Mouse (Mus musculus): ENCODE data around the gene Pcyt1a. TPM values are rescaled to one million over a fixed set of nuclear protein-coding genes. Genes with fewer than 3 reads are reported as not detected.

The Pcyt1a gene
- polyA plus RNA-seq (2015; fragmentation: Nextera tagmentation; extraction: Ambion mirVana): 38.3 and 44.6 TPM in 2 replicates

- peak within 1 kb of the TSS; percentile 91 for H3K27ac ChIP-seq (ENCODE audit: low read length)
- H3K9me3 ChIP-seq (ENCODE audit: low read length): no peaks in the 10 kb centered on the region
- ATAC-seq (ENCODE audit: low FRiP score, low TSS enrichment): peak; percentile 98
- no peaks in the 10 kb centered on the region for H3K36me3 ChIP-seq (ENCODE audit: insufficient read depth, low read length)
- peak within 1 kb of the TSS; percentile 94 for H3K4me2 ChIP-seq (replicated peaks; ENCODE audit: low read depth, low read length)
- H3K4me1 ChIP-seq (ENCODE audit: insufficient read depth, low read length): peaks cover 9% of the 10 kb centered on the region; the same call in 1 of the 2 replicates
- under 1% methylated on average over 54 of the region's 54 CpGs for WGBS
- peak within 1 kb of the TSS; percentile 69 for H3K4me3 ChIP-seq (ENCODE audit: low read length)
- peak within 1 kb of the TSS; percentile 85 for H3K9ac ChIP-seq (replicated peaks; ENCODE audit: low read length)
- H3K27me3 ChIP-seq (ENCODE audit: insufficient read depth, low read length): no peaks in the 10 kb centered on the region
These were observed at the start of gene Pcyt1a for GRCm38 (mm10) chr16:32430474-32431046. TSS of gene Pcyt1a (plus strand) at chr16:32430921.

GRCm38 (mm10) chr16:32382901-32383300, 47.8 kb upstream of the Pcyt1a start:
- Histone ChIP-seq H3K4me1 (ENCODE audit: insufficient read depth, low read length) (no peaks in the 10 kb centered on the region), H3K9ac (replicated peaks; ENCODE audit: low read length) (no peak overlapping the region), H3K27ac (ENCODE audit: low read length) (no peak overlapping the region), H3K4me2 (replicated peaks; ENCODE audit: low read depth, low read length) (no peak overlapping the region), H3K27me3 (ENCODE audit: insufficient read depth, low read length) (no peaks in the 10 kb centered on the region), H3K9me3 (ENCODE audit: low read length) (no peaks in the 10 kb centered on the region), H3K4me3 (ENCODE audit: low read length) (no peak overlapping the region), H3K36me3 (ENCODE audit: insufficient read depth, low read length) (peaks cover 52% of the 10 kb centered on the region)
- ATAC-seq (ENCODE audit: low FRiP score, low TSS enrichment): no peak

- ATAC-seq (ENCODE audit: low FRiP score, low TSS enrichment): no peak
- no peaks in the 10 kb centered on the region for H3K27me3 ChIP-seq (ENCODE audit: insufficient read depth, low read length)
- no peak overlapping the region for H3K4me3 ChIP-seq (ENCODE audit: low read length)
- H3K9me3 ChIP-seq (ENCODE audit: low read length): no peaks in the 10 kb centered on the region
- peaks cover 36% of the 10 kb centered on the region for H3K36me3 ChIP-seq (ENCODE audit: insufficient read depth, low read length)
- H3K4me2 ChIP-seq (replicated peaks; ENCODE audit: low read depth, low read length): no peak overlapping the region
- H3K4me1 ChIP-seq (ENCODE audit: insufficient read depth, low read length): no peaks in the 10 kb centered on the region
- H3K27ac ChIP-seq (ENCODE audit: low read length): no peak overlapping the region
- whole genome bisulfite sequencing: 85% methylated on average over 2 of the region's 2 CpGs
- H3K9ac ChIP-seq (replicated peaks; ENCODE audit: low read length): no peak overlapping the region
These were observed 45.8 kb upstream of the Pcyt1a start for GRCm38 (mm10) chr16:32384885-32385284.

- Histone ChIP-seq H3K27ac (ENCODE audit: low read length) (no peak overlapping the region), H3K4me2 (replicated peaks; ENCODE audit: low read depth, low read length) (no peak overlapping the region), H3K9me3 (ENCODE audit: low read length) (no peaks in the 10 kb centered on the region), H3K27me3 (ENCODE audit: insufficient read depth, low read length) (no peaks in the 10 kb centered on the region), H3K4me3 (ENCODE audit: low read length) (no peak overlapping the region), H3K4me1 (ENCODE audit: insufficient read depth, low read length) (no peaks in the 10 kb centered on the region), H3K9ac (replicated peaks; ENCODE audit: low read length) (no peak overlapping the region), H3K36me3 (ENCODE audit: insufficient read depth, low read length) (peaks cover 32% of the 10 kb centered on the region)
- WGBS: 88% methylated on average over 3 of the region's 3 CpGs
- no peak for ATAC-seq (ENCODE audit: low FRiP score, low TSS enrichment)
These were observed 43.9 kb upstream of the Pcyt1a start for GRCm38 (mm10) chr16:32386826-32387225.

GRCm38 (mm10) chr16:32389049-32389448, 41.7 kb upstream of the Pcyt1a start:
- H3K36me3 ChIP-seq (ENCODE audit: insufficient read depth, low read length): peaks cover 31% of the 10 kb centered on the region
- H3K27me3 ChIP-seq (ENCODE audit: insufficient read depth, low read length): no peaks in the 10 kb centered on the region
- ATAC-seq (ENCODE audit: low FRiP score, low TSS enrichment): no peak
- no peaks in the 10 kb centered on the region for H3K4me1 ChIP-seq (ENCODE audit: insufficient read depth, low read length)
- H3K9me3 ChIP-seq (ENCODE audit: low read length): no peaks in the 10 kb centered on the region
- no peak overlapping the region for H3K4me2 ChIP-seq (replicated peaks; ENCODE audit: low read depth, low read length)
- H3K9ac ChIP-seq (replicated peaks; ENCODE audit: low read length): no peak overlapping the region
- H3K4me3 ChIP-seq (ENCODE audit: low read length): no peak overlapping the region
- H3K27ac ChIP-seq (ENCODE audit: low read length): no peak overlapping the region

- H3K4me3 ChIP-seq (ENCODE audit: low read length): no peak overlapping the region
- ATAC-seq (ENCODE audit: low FRiP score, low TSS enrichment): no peak
- no peaks in the 10 kb centered on the region for H3K9me3 ChIP-seq (ENCODE audit: low read length)
- H3K27me3 ChIP-seq (ENCODE audit: insufficient read depth, low read length): no peaks in the 10 kb centered on the region
- 81% methylated on average over 3 of the region's 3 CpGs for WGBS
- peaks cover 27% of the 10 kb centered on the region for H3K36me3 ChIP-seq (ENCODE audit: insufficient read depth, low read length)
- no peak overlapping the region for H3K4me2 ChIP-seq (replicated peaks; ENCODE audit: low read depth, low read length)
- H3K9ac ChIP-seq (replicated peaks; ENCODE audit: low read length): no peak overlapping the region
- no peaks in the 10 kb centered on the region for H3K4me1 ChIP-seq (ENCODE audit: insufficient read depth, low read length)
- no peak overlapping the region for H3K27ac ChIP-seq (ENCODE audit: low read length)
These were observed 40.9 kb upstream of the Pcyt1a start for GRCm38 (mm10) chr16:32389841-32390240.

- Histone ChIP-seq H3K36me3 (ENCODE audit: insufficient read depth, low read length) (peaks cover 19% of the 10 kb centered on the region; the same call in 1 of the 2 replicates), H3K4me2 (replicated peaks; ENCODE audit: low read depth, low read length) (no peak overlapping the region), H3K4me3 (ENCODE audit: low read length) (no peak overlapping the region), H3K9me3 (ENCODE audit: low read length) (no peaks in the 10 kb centered on the region), H3K27me3 (ENCODE audit: insufficient read depth, low read length) (no peaks in the 10 kb centered on the region), H3K9ac (replicated peaks; ENCODE audit: low read length) (no peak overlapping the region), H3K4me1 (ENCODE audit: insufficient read depth, low read length) (0 out of 2 replicates have a peak, but pooled peaks cover 3% of the 10 kb centered on the region), H3K27ac (ENCODE audit: low read length) (no peak overlapping the region)
- WGBS: 97% methylated on average over 3 of the region's 3 CpGs
- ATAC-seq (ENCODE audit: low FRiP score, low TSS enrichment): no peak
These were observed 39.8 kb upstream of the Pcyt1a start for GRCm38 (mm10) chr16:32390882-32391281.

GRCm38 (mm10) chr16:32395679-32396540, 34.8 kb upstream of the Pcyt1a start:
- Histone ChIP-seq H3K4me2 (replicated peaks; ENCODE audit: low read depth, low read length) (no peak overlapping the region), H3K9me3 (ENCODE audit: low read length) (no peaks in the 10 kb centered on the region), H3K4me1 (ENCODE audit: insufficient read depth, low read length) (0 out of 2 replicates have a peak, but pooled peaks cover 5% of the 10 kb centered on the region), H3K36me3 (ENCODE audit: insufficient read depth, low read length) (peaks cover 7% of the 10 kb centered on the region; the same call in 1 of the 2 replicates), H3K27ac (ENCODE audit: low read length) (peak overlapping the region; percentile 66), H3K4me3 (ENCODE audit: low read length) (no peak overlapping the region), H3K27me3 (ENCODE audit: insufficient read depth, low read length) (no peaks in the 10 kb centered on the region), H3K9ac (replicated peaks; ENCODE audit: low read length) (0 out of 2 replicates have a peak overlapping the region, but pooled peaks have one; percentile 31)
- ATAC-seq (ENCODE audit: low FRiP score, low TSS enrichment): no peak
- 57% methylated on average over 6 of the region's 6 CpGs for WGBS

GRCm38 (mm10) chr16:32396541-32396835, 34.2 kb upstream of the Pcyt1a start:
- WGBS: 70% methylated on average over 3 of the region's 3 CpGs
- H3K27ac ChIP-seq (ENCODE audit: low read length): peak overlapping the region; percentile 66; the same call in 1 of the 2 replicates

GRCm38 (mm10) chr16:32398206-32398605, 32.5 kb upstream of the Pcyt1a start:
- no peak for ATAC-seq (ENCODE audit: low FRiP score, low TSS enrichment)
- WGBS: 73% methylated on average over 3 of the region's 3 CpGs
- Histone ChIP-seq H3K4me2 (replicated peaks; ENCODE audit: low read depth, low read length) (no peak overlapping the region), H3K27me3 (ENCODE audit: insufficient read depth, low read length) (no peaks in the 10 kb centered on the region), H3K27ac (ENCODE audit: low read length) (no peak overlapping the region), H3K9me3 (ENCODE audit: low read length) (no peaks in the 10 kb centered on the region), H3K4me3 (ENCODE audit: low read length) (no peak overlapping the region), H3K9ac (replicated peaks; ENCODE audit: low read length) (no peak overlapping the region), H3K4me1 (ENCODE audit: insufficient read depth, low read length) (0 out of 2 replicates have a peak, but pooled peaks cover 5% of the 10 kb centered on the region), H3K36me3 (ENCODE audit: insufficient read depth, low read length) (peaks cover 1% of the 10 kb centered on the region; the same call in 1 of the 2 replicates)

More at GRCm38 (mm10) chr16:32396541-32396835, 34.2 kb upstream of the Pcyt1a start:
- Histone ChIP-seq H3K9ac (replicated peaks; ENCODE audit: low read length) (no peak overlapping the region), H3K4me3 (ENCODE audit: low read length) (no peak overlapping the region), H3K9me3 (ENCODE audit: low read length) (no peaks in the 10 kb centered on the region), H3K36me3 (ENCODE audit: insufficient read depth, low read length) (peaks cover 5% of the 10 kb centered on the region; the same call in 1 of the 2 replicates), H3K27me3 (ENCODE audit: insufficient read depth, low read length) (no peaks in the 10 kb centered on the region), H3K4me1 (ENCODE audit: insufficient read depth, low read length) (0 out of 2 replicates have a peak, but pooled peaks cover 5% of the 10 kb centered on the region), H3K4me2 (replicated peaks; ENCODE audit: low read depth, low read length) (no peak overlapping the region)
- no peak for ATAC-seq (ENCODE audit: low FRiP score, low TSS enrichment)
